In the genomic region with DNA sequence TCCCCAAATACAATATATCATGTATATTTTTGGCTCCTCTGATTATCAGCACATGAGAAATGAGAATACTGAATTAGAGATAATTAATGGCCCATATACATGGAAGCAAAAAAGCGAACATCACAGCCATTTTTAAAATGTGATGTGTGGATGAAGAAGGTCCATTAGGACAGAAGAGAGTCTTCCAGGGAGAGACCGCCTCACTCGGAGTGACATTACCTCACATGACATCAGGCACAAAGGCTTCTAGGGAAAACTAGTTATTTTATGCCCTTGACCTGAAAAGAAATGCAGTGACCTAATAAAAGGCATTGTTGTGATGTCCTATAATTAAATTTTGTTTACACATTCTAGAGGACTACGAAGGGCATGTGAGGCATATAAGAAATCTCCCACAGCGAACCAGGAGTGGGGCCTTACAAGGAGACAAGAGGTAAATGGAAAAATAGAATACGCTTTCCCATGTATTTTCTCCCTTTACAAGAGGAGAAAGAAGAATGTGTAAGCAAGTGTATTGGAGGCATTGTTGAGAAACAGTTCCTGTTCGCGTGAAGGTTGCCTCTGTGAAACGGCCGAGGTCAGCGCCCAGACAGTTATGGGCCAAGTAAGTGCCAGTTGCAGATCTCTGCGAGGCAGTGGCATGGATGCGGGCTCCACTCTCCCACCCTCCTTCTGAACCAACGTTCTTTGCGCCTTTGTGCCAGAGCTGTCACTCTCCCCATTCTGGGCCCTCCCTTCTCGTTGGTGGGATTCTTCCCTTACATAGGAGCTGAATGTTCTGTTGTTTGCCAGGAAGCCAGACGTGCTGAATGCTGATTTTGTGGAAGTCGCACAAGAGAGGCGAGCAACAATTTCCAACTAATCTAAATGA, we compare ENCODE assay signal across 11 mouse cellular contexts. TPM values are rescaled to one million over a fixed set of nuclear protein-coding genes. Genes with fewer than 3 reads are reported as not detected.
DNase-seq lines count a peak whose midpoint lies in the region; ATAC-seq lines count a peak whose summit lies in the region.
"Had no signal": no experiment of that assay in that cellular context is flagged by ENCODE, and none has a peak within 500 bp of the region (broad histone marks: within the 10 kb centered on the region; RNA-seq: fewer than 3 reads in every experiment).

No protein-coding gene starts in this region.

- peaks cover 26% of the 10 kb centered on the region for H3K4me1 ChIP-seq in hindbrain, embryonic 10.5 days (replicated peaks)
- H3K4me1 ChIP-seq in midbrain, embryonic 12.5 days: peaks cover 19% of the 10 kb centered on the region
- H3K4me1 ChIP-seq in heart, embryonic 10.5 days: no peaks in the 10 kb centered on the region
- H3K4me1 ChIP-seq: heart, embryonic 13.5 days had no signal

- peak overlapping the region; percentile 79 for H3K27ac ChIP-seq in hindbrain, embryonic 10.5 days
- peak overlapping the region; percentile 83 for H3K27ac ChIP-seq in midbrain, embryonic 12.5 days (replicated peaks)
- H3K27ac ChIP-seq in heart, embryonic 10.5 days: no peak overlapping the region
- H3K27ac ChIP-seq: heart, embryonic 13.5 days had no signal

- H3K36me3 ChIP-seq in hindbrain, embryonic 10.5 days: no peaks in the 10 kb centered on the region
- no peaks in the 10 kb centered on the region for H3K36me3 ChIP-seq in midbrain, embryonic 12.5 days
- H3K36me3 ChIP-seq in heart, embryonic 10.5 days: no peaks in the 10 kb centered on the region
- H3K36me3 ChIP-seq: heart, embryonic 13.5 days had no signal

- peak overlapping the region; percentile 24 for H3K4me2 ChIP-seq in midbrain, embryonic 12.5 days (replicated peaks)
- H3K4me2 ChIP-seq: heart, embryonic 13.5 days had no signal

- no peak overlapping the region for H3K9ac ChIP-seq in midbrain, embryonic 12.5 days (replicated peaks)
- H3K9ac ChIP-seq: heart, embryonic 13.5 days had no signal

- H3K9me3 ChIP-seq in hindbrain, embryonic 10.5 days: no peaks in the 10 kb centered on the region
- H3K9me3 ChIP-seq in midbrain, embryonic 12.5 days: no peaks in the 10 kb centered on the region
- H3K9me3 ChIP-seq in heart, embryonic 10.5 days: no peaks in the 10 kb centered on the region
- H3K9me3 ChIP-seq: heart, embryonic 13.5 days had no signal

- ATAC-seq in midbrain, embryonic 12.5 days (ENCODE audit: low FRiP score, low read depth): peak; percentile 86
- ATAC-seq in erythroblast, adult 5-6 weeks (replicated peaks; ENCODE audit: low FRiP score, poor library complexity, severe bottlenecking): no peak
- ATAC-seq in megakaryocyte, adult 5-6 weeks (ENCODE audit: poor library complexity, severe bottlenecking): no peak

- peak; percentile 24 for DNase-seq in Muller cell, postnatal 12 days (ENCODE audit: inconsistent ontology term)
- DNase-seq in embryo, embryonic 10 days (ENCODE audit: low spot score): peak; percentile 36
- peak; percentile 66 for DNase-seq in hindbrain, embryonic 10.5 days (ENCODE audit: low spot score)
- no peak for DNase-seq in heart, embryonic 10.5 days (ENCODE audit: low spot score)
- no peak for DNase-seq in heart, postnatal 4 days

- no peak overlapping the region for H3K4me3 ChIP-seq in hindbrain, embryonic 10.5 days
- H3K4me3 ChIP-seq in midbrain, embryonic 12.5 days: no peak overlapping the region
- H3K4me3 ChIP-seq in heart, embryonic 10.5 days: no peak overlapping the region
- H3K4me3 ChIP-seq: heart, embryonic 13.5 days had no signal

- H3K27me3 ChIP-seq in hindbrain, embryonic 10.5 days (ENCODE audit: insufficient read depth, poor library complexity, severe bottlenecking): peaks cover 3% of the 10 kb centered on the region; the same call in 1 of the 2 replicates
- no peaks in the 10 kb centered on the region for H3K27me3 ChIP-seq in midbrain, embryonic 12.5 days
- H3K27me3 ChIP-seq in heart, embryonic 10.5 days (ENCODE audit: insufficient read depth, poor library complexity, severe bottlenecking): no peaks in the 10 kb centered on the region
- H3K27me3 ChIP-seq: heart, embryonic 13.5 days had no signal

- 50% methylated on average over 19 of the region's 19 CpGs for WGBS in hindbrain, embryonic 10.5 days
- WGBS in midbrain, embryonic 12.5 days: 53% methylated on average over 19 of the region's 19 CpGs
- WGBS in heart, embryonic 10.5 days: 82% methylated on average over 19 of the region's 19 CpGs

RNA-seq across cellular contexts. Expression of a gene that starts 41.0 kb away (rescaled TPM):
- 9.5 and 16.0 TPM in 2 replicates for polyA plus RNA-seq in hindbrain, embryonic 10.5 days (2016; fragmentation: Nextera tagmentation; extraction: Ambion mirVana)
- 35.0 and 58.6 TPM in 2 replicates for polyA plus RNA-seq in midbrain, embryonic 12.5 days (2016; fragmentation: Nextera tagmentation; extraction: Ambion mirVana)
- not detected in 2 replicates for total RNA-seq in erythroblast, adult 5-6 weeks (2015; ENCODE audit: low replicate concordance)
- not detected in 2 replicates for total RNA-seq in erythroblast, adult 5-6 weeks (2017; ENCODE audit: low replicate concordance)
- 0.31 and 0.34 TPM in 2 replicates for polyA plus RNA-seq in heart, embryonic 10.5 days (2016; fragmentation: Nextera tagmentation; extraction: Ambion mirVana)
- total RNA-seq in megakaryocyte, adult 5-6 weeks (2015): not detected in 2 replicates
- not detected in 2 replicates for total RNA-seq in megakaryocyte, adult 5-6 weeks (2017)
- total RNA-seq in heart, postnatal 4 days (2021): 1 to 10 TPM; 2.8 to 3.4 TPM
- total RNA-seq: MEL; monocyte, adult 5-6 weeks had no signal

Comparison
In these comparisons a context has a peak if more than half of its experiments do, and no peak if none do; other contexts are left out.
1. DNase-seq: peak in Muller cell, postnatal 12 days (single experiment), embryo, embryonic 10 days (single experiment) and hindbrain, embryonic 10.5 days (single experiment); none in heart, embryonic 10.5 days (single experiment) and heart, postnatal 4 days (single experiment).